Mouse (Mus musculus): ENCODE measurements around the gene Prim2. TPM values are rescaled to one million over a fixed set of nuclear protein-coding genes. Genes with fewer than 3 reads are reported as not detected.

The Prim2 gene
- polyA plus RNA-seq, 1 experiment from 2014 or later: 15.6 TPM

GRCm38 (mm10) chr1:33657574-33658149, 11.9 kb downstream of the Prim2 start:
- WGBS: 75% methylated on average over 12 of the region's 12 CpGs
- no peak for ATAC-seq (ENCODE audit: insufficient number of reproducible peaks, insufficient read depth, low FRiP score, low read depth)
- H3K36me3 ChIP-seq (ENCODE audit: control insufficient read depth, insufficient read depth, low read length): peaks cover 53% of the 10 kb centered on the region

DNA sequence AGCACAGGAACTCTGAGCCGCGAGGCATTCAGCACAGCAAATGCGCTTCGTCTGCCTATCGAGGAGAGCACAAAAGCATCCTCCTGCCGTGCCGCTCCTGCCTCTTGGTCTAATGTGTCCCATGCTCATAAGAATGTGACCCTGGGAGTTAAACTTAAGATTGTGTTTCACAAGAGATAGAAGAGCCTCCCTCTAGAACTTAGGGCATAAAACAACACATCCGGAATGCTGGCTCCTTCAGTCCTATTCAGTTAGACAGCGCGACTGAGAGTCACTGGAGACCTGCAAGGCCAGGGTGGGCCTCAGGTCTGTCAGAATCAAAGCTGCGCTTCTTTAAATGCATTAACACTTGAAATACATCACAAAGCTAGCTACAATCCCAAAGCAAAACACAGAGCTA, 18.7 kb downstream of the Prim2 start:
- H3K4me2 ChIP-seq (ENCODE audit: low read length): no peak overlapping the region
- peaks cover 26% of the 10 kb centered on the region for H3K36me3 ChIP-seq (ENCODE audit: control insufficient read depth, insufficient read depth, low read length)
- no peak overlapping the region for H3K27ac ChIP-seq (replicated peaks in 1 of 2; ENCODE audit: control insufficient read depth in 1 of 2, insufficient read depth in 1 of 2, low read depth in 2 of 2, low read length in 2 of 2)
- H3K9ac ChIP-seq (ENCODE audit: low read length): no peak overlapping the region
- 89% methylated on average over 11 of the region's 11 CpGs for WGBS
- no peak overlapping the region for H3K4me3 ChIP-seq (ENCODE audit: control insufficient read depth in 1 of 2, insufficient read depth in 1 of 2, low read depth in 1 of 2, low read length in 2 of 2)
- no peak for ATAC-seq (ENCODE audit: insufficient number of reproducible peaks, insufficient read depth, low FRiP score, low read depth)
- no peaks in the 10 kb centered on the region for H3K9me3 ChIP-seq (ENCODE audit: control insufficient read depth, low read length)
- H3K4me1 ChIP-seq (ENCODE audit: control insufficient read depth in 2 of 2, insufficient read depth in 2 of 2, low read length in 2 of 2): no peaks in the 10 kb centered on the region
- no peaks in the 10 kb centered on the region for H3K27me3 ChIP-seq (ENCODE audit: control insufficient read depth, insufficient read depth, low read length)

More at GRCm38 (mm10) chr1:33657574-33658149, 11.9 kb downstream of the Prim2 start:
- Histone ChIP-seq H3K4me1 (ENCODE audit: control insufficient read depth in 2 of 2, insufficient read depth in 2 of 2, low read length in 2 of 2) (no peaks in the 10 kb centered on the region), H3K9me3 (ENCODE audit: control insufficient read depth, low read length) (no peaks in the 10 kb centered on the region), H3K4me2 (ENCODE audit: low read length) (no peak overlapping the region), H3K4me3 (ENCODE audit: control insufficient read depth in 1 of 2, insufficient read depth in 1 of 2, low read depth in 1 of 2, low read length in 2 of 2) (no peak overlapping the region), H3K27ac (replicated peaks in 1 of 2; ENCODE audit: control insufficient read depth in 1 of 2, insufficient read depth in 1 of 2, low read depth in 2 of 2, low read length in 2 of 2) (no peak overlapping the region), H3K9ac (ENCODE audit: low read length) (no peak overlapping the region), H3K27me3 (ENCODE audit: control insufficient read depth, insufficient read depth, low read length) (no peaks in the 10 kb centered on the region)

DNA sequence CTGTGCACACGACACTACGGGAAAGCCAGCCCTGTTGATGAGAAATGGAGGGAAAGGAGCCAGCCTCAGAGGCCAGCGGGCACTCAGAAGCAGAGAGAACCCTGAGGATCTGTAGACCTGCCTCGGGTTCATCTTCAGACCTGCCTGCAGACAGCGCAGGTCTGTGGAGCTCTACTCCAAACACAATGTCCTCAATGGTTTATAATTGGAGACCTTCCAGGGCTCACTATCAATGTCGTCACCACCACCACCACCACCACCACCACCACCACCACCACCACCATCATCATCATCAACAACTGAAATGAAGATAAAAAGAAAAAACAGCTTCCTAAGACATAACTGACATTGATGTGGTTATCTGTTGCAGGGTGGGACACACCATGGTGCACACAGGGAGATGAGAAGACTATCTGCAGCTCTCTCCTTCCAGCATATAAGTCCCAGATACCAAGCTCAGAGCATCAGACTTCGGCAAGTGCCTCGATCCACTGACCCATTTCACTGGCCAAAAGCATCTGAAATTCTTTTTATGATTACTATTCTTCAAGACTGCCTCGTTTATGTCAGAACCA, 20.0 kb downstream of the Prim2 start:
- ATAC-seq (ENCODE audit: insufficient number of reproducible peaks, insufficient read depth, low FRiP score, low read depth): no peak
- no peaks in the 10 kb centered on the region; a peak in 1 of 4 replicates for H3K4me1 ChIP-seq (ENCODE audit: control insufficient read depth in 2 of 2, insufficient read depth in 2 of 2, low read length in 2 of 2)
- 92% methylated on average over 9 of the region's 9 CpGs for WGBS
- no peaks in the 10 kb centered on the region for H3K27me3 ChIP-seq (ENCODE audit: control insufficient read depth, insufficient read depth, low read length)
- H3K4me2 ChIP-seq (ENCODE audit: low read length): no peak overlapping the region
- no peak overlapping the region for H3K4me3 ChIP-seq (ENCODE audit: control insufficient read depth in 1 of 2, insufficient read depth in 1 of 2, low read depth in 1 of 2, low read length in 2 of 2)
- no peaks in the 10 kb centered on the region for H3K9me3 ChIP-seq (ENCODE audit: control insufficient read depth, low read length)
- H3K27ac ChIP-seq (replicated peaks in 1 of 2; ENCODE audit: control insufficient read depth in 1 of 2, insufficient read depth in 1 of 2, low read depth in 2 of 2, low read length in 2 of 2): no peak overlapping the region
- H3K9ac ChIP-seq (ENCODE audit: low read length): no peak overlapping the region
- peaks cover 29% of the 10 kb centered on the region for H3K36me3 ChIP-seq (ENCODE audit: control insufficient read depth, insufficient read depth, low read length)

DNA sequence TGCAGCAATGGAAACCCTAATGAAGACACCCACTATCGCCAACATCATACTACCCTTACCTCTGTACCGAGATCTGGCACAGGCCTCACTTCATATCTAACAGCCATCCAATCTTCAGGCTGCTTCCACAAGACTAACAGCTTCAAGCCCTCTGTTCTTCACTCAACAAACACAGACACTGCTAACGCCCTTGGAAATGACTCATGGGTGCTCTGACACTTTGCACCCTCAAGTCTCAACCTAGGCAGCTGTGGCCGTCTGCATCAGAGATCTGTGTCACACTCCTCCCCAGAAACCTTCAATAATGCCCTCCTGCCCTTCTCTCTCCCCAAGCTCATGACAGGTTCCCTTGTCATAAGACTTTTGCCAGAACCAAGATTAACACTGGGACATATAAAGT, 20.6 kb downstream of the Prim2 start:
- Histone ChIP-seq H3K4me1 (ENCODE audit: control insufficient read depth in 2 of 2, insufficient read depth in 2 of 2, low read length in 2 of 2) (no peaks in the 10 kb centered on the region; a peak in 1 of 4 replicates), H3K36me3 (ENCODE audit: control insufficient read depth, insufficient read depth, low read length) (peaks cover 35% of the 10 kb centered on the region), H3K4me3 (ENCODE audit: control insufficient read depth in 1 of 2, insufficient read depth in 1 of 2, low read depth in 1 of 2, low read length in 2 of 2) (no peak overlapping the region), H3K9ac (ENCODE audit: low read length) (no peak overlapping the region), H3K4me2 (ENCODE audit: low read length) (no peak overlapping the region), H3K9me3 (ENCODE audit: control insufficient read depth, low read length) (no peaks in the 10 kb centered on the region), H3K27me3 (ENCODE audit: control insufficient read depth, insufficient read depth, low read length) (no peaks in the 10 kb centered on the region), H3K27ac (replicated peaks in 1 of 2; ENCODE audit: control insufficient read depth in 1 of 2, insufficient read depth in 1 of 2, low read depth in 2 of 2, low read length in 2 of 2) (no peak overlapping the region)
- ATAC-seq (ENCODE audit: insufficient number of reproducible peaks, insufficient read depth, low FRiP score, low read depth): no peak
- 78% methylated on average over 4 of the region's 4 CpGs for WGBS

DNA sequence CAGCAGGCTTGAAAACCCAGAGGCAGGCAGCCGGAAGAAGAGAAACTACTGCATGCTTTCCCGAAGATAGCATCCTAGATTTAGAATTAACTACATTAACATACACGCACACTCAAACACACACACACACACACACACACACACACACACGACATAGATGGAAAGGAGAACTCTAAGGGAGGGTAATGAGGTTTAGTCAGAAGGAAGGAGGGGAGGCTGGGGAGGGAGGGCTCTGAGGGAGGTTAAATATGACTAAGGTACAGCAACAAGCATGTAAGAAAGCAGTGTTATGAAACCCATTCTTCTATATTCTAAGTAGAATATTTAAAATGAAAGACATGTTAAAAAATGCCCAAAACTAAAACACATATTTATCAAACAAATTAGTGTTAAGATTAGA, 21.9 kb downstream of the Prim2 start:
- Histone ChIP-seq H3K27me3 (ENCODE audit: control insufficient read depth, insufficient read depth, low read length) (no peaks in the 10 kb centered on the region), H3K9ac (ENCODE audit: low read length) (no peak overlapping the region), H3K4me1 (ENCODE audit: control insufficient read depth in 2 of 2, insufficient read depth in 2 of 2, low read length in 2 of 2) (no peaks in the 10 kb centered on the region; a peak in 1 of 4 replicates), H3K9me3 (ENCODE audit: control insufficient read depth, low read length) (no peaks in the 10 kb centered on the region), H3K36me3 (ENCODE audit: control insufficient read depth, insufficient read depth, low read length) (peaks cover 41% of the 10 kb centered on the region), H3K4me3 (ENCODE audit: control insufficient read depth in 1 of 2, insufficient read depth in 1 of 2, low read depth in 1 of 2, low read length in 2 of 2) (no peak overlapping the region), H3K27ac (replicated peaks in 1 of 2; ENCODE audit: control insufficient read depth in 1 of 2, insufficient read depth in 1 of 2, low read depth in 2 of 2, low read length in 2 of 2) (no peak overlapping the region), H3K4me2 (ENCODE audit: low read length) (no peak overlapping the region)
- 75% methylated on average over 4 of the region's 4 CpGs for WGBS
- ATAC-seq (ENCODE audit: insufficient number of reproducible peaks, insufficient read depth, low FRiP score, low read depth): no peak

- Histone ChIP-seq H3K4me3 (ENCODE audit: control insufficient read depth in 1 of 2, insufficient read depth in 1 of 2, low read depth in 1 of 2, low read length in 2 of 2) (no peak overlapping the region), H3K36me3 (ENCODE audit: control insufficient read depth, insufficient read depth, low read length) (peaks cover 43% of the 10 kb centered on the region), H3K27ac (replicated peaks in 1 of 2; ENCODE audit: control insufficient read depth in 1 of 2, insufficient read depth in 1 of 2, low read depth in 2 of 2, low read length in 2 of 2) (no peak overlapping the region), H3K9me3 (ENCODE audit: control insufficient read depth, low read length) (no peaks in the 10 kb centered on the region), H3K4me1 (ENCODE audit: control insufficient read depth in 2 of 2, insufficient read depth in 2 of 2, low read length in 2 of 2) (no peaks in the 10 kb centered on the region; a peak in 1 of 4 replicates), H3K9ac (ENCODE audit: low read length) (no peak overlapping the region), H3K27me3 (ENCODE audit: control insufficient read depth, insufficient read depth, low read length) (no peaks in the 10 kb centered on the region), H3K4me2 (ENCODE audit: low read length) (no peak overlapping the region)
- WGBS: 81% methylated on average over 4 of the region's 4 CpGs
- no peak for ATAC-seq (ENCODE audit: insufficient number of reproducible peaks, insufficient read depth, low FRiP score, low read depth)
Measured at GRCm38 (mm10) chr1:33647173-33647572, 22.4 kb downstream of the Prim2 start.

DNA sequence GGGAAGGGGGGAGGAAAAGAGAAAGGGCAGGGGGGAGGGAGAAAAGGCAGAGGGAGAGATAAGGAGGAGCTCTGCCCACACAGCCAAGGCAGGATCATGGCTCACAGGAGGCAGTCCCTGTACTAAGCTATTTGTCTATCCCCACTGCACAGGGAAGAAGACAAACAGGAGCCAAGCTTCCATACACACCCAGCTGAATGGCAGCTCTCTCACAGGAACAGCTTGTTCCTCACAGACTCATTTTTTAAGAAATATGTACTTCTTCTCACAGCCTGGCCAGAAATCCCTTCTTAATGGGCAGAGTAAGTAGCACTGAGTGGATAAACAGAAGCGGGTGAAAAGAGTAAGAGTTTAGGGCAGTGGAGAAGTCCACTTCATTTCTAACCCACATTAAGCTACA, 23.9 kb downstream of the Prim2 start:
- no peaks in the 10 kb centered on the region for H3K27me3 ChIP-seq (ENCODE audit: control insufficient read depth, insufficient read depth, low read length)
- H3K4me1 ChIP-seq (ENCODE audit: control insufficient read depth in 2 of 2, insufficient read depth in 2 of 2, low read length in 2 of 2): no peaks in the 10 kb centered on the region; a peak in 1 of 4 replicates
- H3K4me2 ChIP-seq (ENCODE audit: low read length): no peak overlapping the region
- H3K9me3 ChIP-seq (ENCODE audit: control insufficient read depth, low read length): 0 out of 2 replicates have a peak, but pooled peaks cover 1% of the 10 kb centered on the region
- 78% methylated on average over 1 of the region's 1 CpGs for WGBS
- no peak overlapping the region for H3K4me3 ChIP-seq (ENCODE audit: control insufficient read depth in 1 of 2, insufficient read depth in 1 of 2, low read depth in 1 of 2, low read length in 2 of 2)
- H3K27ac ChIP-seq (replicated peaks in 1 of 2; ENCODE audit: control insufficient read depth in 1 of 2, insufficient read depth in 1 of 2, low read depth in 2 of 2, low read length in 2 of 2): no peak overlapping the region
- no peak overlapping the region for H3K9ac ChIP-seq (ENCODE audit: low read length)
- H3K36me3 ChIP-seq (ENCODE audit: control insufficient read depth, insufficient read depth, low read length): peaks cover 32% of the 10 kb centered on the region
- no peak for ATAC-seq (ENCODE audit: insufficient number of reproducible peaks, insufficient read depth, low FRiP score, low read depth)

- Histone ChIP-seq H3K27ac (replicated peaks in 1 of 2; ENCODE audit: control insufficient read depth in 1 of 2, insufficient read depth in 1 of 2, low read depth in 2 of 2, low read length in 2 of 2) (no peak overlapping the region), H3K36me3 (ENCODE audit: control insufficient read depth, insufficient read depth, low read length) (peaks cover 39% of the 10 kb centered on the region), H3K4me2 (ENCODE audit: low read length) (no peak overlapping the region), H3K9me3 (ENCODE audit: control insufficient read depth, low read length) (peaks cover 9% of the 10 kb centered on the region; the same call in 1 of the 2 replicates), H3K4me1 (ENCODE audit: control insufficient read depth in 2 of 2, insufficient read depth in 2 of 2, low read length in 2 of 2) (peaks cover 0 to 2% of the 10 kb centered on the region in 2 experiments; a peak in 2 of 4 replicates), H3K9ac (ENCODE audit: low read length) (no peak overlapping the region), H3K4me3 (ENCODE audit: control insufficient read depth in 1 of 2, insufficient read depth in 1 of 2, low read depth in 1 of 2, low read length in 2 of 2) (no peak overlapping the region), H3K27me3 (ENCODE audit: control insufficient read depth, insufficient read depth, low read length) (no peaks in the 10 kb centered on the region)
- 87% methylated on average over 2 of the region's 2 CpGs for WGBS
- no peak for ATAC-seq (ENCODE audit: insufficient number of reproducible peaks, insufficient read depth, low FRiP score, low read depth)
Measured at GRCm38 (mm10) chr1:33641139-33641538, 28.5 kb downstream of the Prim2 start.
